Mouse (Mus musculus): Measurements from ENCODE around the gene Gpa33. TPM values are rescaled to one million over a fixed set of nuclear protein-coding genes. Genes with fewer than 3 reads are reported as not detected.
A peak's percentile ranks its signal among the peaks of the same experiment; 100 is the strongest.

Gene Gpa33
- polyA plus RNA-seq (2015; fragmentation: Nextera tagmentation; extraction: Ambion mirVana), result 0.31 and 0.44 TPM in 2 replicates

DNA sequence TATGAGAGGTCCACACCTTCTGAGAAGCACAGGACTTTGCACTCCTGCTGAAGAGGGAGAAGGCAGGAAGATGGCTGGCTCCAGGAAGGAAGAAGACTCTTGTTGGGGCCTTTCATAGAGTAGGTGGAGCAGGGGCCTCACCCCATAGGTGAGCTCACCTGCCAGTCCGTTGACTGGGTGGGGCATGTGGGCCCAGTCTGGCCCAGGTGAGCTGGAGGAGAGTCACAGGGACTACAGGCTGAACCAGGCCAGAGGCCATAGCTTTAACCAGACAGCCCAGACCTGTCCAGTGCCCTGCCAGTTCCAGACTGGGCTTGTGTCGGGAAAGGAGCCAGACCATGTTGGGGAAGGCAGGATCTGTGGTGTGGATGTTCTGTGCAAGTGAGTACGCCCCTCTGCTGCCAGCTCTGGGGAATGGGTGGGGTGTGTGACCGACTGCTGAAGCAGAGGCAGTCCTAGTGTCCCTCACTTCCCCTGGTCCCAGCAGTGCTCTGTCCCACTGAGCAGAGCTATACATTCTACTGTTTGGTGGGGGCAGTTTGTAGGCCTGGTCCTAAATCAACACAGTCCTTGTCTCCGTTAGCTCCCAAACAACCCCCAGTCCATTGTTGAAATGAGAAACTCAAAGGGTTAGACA, at the start of gene Gpa33:
Gene Gpa33, plus strand, starts transcription at position 15 of the 637 bp plus-strand sequence.
- DNase-seq (ENCODE audit: low spot score), result no peak

DNA sequence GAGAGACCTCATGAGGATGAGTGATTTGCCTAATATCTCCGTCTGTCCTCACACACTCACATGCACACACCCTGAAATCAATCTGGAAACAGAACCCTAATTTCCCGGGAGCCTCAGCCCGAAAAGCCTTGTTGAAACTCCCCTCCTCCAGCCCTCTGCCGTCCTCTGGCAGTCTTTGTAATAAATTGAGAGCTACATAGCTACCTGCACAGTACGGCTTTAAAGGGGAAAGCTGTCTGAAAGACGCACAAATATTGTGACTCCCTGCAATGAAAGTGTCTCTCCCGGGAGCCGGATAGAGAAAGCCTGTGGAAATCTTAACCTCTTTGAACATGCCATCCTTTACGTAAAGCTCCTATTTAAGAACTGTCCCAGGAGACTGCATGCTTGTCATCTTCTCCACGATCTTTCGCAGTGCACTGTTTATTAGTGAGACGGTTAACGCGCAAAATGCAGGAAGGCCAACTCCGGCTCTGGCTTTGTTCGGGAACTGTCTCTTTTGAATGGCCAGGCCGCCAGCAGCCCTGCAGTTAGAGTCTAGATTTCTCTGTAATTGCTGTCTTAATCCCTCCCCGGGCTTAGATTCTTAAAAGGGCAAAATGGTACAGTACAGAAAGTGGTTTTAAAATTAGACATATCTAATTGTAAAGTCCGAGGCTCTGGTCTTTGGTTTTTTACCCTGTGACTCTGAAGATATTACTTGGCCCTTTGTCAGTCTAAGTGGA, 41.4 kb upstream of the Gpa33 start:
- no peak for DNase-seq (ENCODE audit: low spot score)

DNA sequence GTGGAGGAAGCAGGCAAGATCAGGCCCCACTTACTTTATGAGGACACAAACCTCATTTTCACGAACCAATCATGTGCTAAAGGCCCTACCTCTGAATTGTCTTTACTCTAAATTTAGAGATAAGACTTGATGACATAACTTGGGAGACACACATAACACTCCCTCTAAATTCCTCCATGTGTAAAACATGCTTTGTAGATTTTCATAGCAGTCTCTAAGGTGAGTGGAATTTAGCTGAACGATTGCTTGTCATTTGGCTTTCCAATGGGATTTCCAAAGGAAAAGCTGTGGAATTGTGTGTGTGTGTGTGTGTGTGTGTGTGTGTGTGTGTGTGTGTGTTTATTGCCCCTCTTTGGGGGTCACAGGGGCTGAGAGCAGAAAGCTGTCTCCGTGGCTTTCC, 40.7 kb upstream of the Gpa33 start:
- no peak for DNase-seq (ENCODE audit: low spot score)

DNA sequence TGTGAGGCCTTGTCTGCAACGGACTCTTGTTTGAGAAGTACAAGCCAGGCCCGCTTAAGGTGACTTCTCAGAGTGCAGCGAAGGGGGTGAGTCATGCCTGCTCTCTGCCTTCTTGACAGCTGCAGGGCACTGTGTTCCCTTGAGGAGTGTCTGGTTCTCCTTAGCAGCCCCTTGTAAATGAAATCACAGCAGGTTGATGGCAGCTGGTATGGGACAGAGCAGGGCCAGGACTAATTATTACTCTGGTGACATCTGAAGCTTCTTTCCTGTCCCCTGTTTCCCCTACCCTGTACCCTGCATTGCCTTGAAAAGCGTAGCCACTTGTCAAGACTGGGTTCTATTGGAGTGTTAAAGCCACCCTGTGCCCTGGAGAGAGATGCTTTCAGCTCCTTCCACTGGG, 40.3 kb upstream of the Gpa33 start:
- no peak for DNase-seq (ENCODE audit: low spot score)

DNA sequence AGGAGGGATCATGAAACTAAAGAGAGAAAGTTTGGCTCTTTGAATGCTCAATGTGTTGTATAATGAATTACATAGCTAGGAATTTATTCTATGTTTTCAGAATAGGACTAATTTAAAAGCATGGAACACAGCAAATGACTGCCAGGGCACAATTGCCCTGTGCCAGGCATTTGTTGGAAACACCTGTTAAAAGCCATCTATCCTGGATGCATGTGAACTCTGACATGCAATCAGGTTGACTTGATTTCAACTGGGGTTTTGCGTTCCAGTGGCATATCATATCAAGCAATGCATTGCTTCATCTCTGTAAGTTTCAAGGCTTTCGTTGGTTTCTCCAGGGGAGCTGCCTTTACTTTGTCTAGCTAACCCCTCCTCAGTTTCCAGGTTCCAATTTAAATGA, 39.7 kb upstream of the Gpa33 start:
- DNase-seq (ENCODE audit: low spot score), result no peak

DNA sequence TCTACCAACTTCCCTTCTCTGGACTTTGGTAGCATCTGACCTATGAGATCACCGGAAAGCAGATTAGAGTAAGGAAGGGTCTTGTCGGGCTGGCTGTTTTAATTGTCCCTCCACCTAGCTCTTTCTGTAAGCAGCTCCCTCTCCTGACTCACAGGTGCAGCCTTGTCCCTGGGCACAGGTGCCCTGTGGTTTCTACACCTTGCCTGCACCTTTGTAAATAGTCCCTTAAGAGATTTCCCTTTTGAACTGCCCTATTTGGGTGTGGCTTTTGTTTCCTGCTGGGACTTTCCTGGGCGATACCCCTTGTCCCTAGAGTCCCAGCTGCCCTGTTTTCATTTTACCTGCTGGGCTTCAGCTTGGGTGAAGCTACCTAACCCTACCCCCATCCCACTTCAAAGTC, 35.6 kb upstream of the Gpa33 start:
- no peak for DNase-seq (ENCODE audit: low spot score)

DNA sequence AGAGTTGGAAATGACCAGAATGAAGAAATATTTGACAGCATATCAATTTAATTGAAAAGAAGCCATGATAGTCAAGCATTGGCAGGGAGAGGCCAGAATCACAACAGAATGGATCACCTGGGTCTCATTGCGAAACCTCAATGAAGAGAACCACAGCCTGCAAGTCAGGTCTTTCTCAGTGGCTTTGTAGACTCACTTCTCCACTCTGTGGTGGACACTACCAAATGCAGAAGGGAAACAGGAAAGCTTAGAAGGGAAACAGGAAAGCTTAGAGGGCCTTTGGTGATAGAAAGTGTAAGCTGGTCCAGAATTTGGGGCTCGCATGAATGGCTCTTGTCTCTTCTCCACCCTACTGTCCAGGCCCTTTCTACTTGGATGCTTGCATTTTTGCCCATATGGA, 31.9 kb upstream of the Gpa33 start:
- DNase-seq (ENCODE audit: low spot score), result no peak

DNA sequence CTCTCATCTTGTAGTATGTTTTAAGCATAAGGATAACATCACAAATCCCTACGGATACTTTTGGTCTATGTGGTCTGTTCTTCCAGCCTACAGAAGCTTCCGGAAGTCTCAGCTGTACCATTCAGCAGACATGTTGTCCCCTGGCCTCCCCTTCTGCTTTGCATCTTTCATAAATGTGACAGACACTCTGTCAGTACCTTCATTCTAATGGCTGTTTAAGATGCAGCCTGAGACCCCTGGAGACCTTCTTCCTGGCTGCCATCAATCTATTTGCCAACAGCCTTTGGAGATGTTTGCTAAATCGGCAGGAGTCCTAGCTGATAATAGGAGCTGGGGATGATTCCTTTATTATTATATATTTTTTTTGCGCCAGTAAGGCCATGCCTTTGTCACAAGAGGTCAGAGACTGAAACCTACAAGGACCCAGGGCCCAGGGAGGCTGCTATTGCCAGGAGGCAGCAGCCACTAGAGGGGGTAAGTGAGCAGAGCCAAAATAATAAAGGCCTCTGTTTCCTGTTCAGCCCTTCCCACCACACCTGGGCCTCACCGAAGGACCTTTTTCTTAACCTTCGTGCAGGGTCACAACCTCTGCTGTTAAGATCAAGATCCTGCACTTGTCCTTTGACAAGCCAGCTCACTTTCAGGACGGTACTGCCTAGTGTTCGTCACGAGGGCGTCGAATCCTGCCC, 27.0 kb upstream of the Gpa33 start:
- DNase-seq (ENCODE audit: low spot score), result peak; percentile 69

DNA sequence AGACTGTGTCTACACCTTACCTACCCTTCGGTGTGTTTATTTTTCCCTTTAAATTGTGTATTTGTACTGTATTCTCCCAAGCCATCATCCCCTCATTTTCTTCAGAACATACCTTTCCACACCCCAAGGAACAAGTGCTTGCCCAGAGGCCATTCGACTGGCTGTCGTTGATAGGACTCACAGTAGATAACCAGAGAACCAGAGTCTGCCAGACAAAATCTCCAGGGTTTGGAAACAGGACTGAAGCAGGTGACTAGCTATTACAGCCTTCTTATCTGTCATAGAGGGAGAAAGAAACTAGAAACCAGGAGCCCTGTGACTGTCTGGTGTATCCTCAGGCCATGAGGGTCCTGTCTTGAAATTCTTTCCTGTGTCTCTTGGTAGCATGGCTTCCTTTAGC, 25.2 kb upstream of the Gpa33 start:
- no peak for DNase-seq (ENCODE audit: low spot score)

DNA sequence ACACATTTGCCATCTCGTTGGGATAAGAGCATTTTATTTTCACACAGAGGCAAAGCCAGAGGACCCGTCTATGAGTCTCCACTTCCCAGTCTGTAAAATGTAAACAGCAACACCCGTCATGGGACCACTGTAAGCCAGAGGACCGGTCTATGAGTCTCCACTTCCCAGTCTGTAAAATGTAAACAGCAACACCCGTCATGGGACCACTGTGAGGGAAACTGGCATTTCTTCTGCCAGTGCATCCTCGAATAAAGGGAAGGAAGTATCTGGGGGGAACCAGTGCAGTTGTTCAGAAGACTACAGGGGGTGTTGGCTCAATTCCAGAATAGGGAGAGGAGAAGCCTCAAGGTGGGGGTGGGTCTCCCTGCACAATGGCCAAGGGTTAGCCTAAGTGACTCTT, 24.6 kb upstream of the Gpa33 start:
- DNase-seq (ENCODE audit: low spot score), result no peak

DNA sequence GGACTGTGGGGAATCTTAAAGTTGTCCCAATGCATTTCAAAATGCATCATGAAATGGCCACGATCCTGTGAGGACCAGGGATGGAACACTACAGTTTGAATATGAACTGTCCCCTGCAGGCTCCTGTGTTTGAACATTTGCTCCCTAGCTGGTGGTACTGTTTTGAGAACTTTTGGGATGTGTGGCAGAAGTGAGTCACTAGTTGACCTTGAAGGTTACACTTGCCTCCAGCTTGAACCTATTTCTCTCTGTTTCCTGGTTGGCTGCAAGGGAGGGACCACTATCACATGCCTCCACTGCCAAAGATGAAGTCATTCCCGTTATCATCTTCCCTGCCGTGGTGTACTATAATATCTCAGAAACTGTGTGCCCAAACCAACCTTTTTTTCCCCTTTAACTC, 15.1 kb upstream of the Gpa33 start:
- no peak for DNase-seq (ENCODE audit: low spot score)

DNA sequence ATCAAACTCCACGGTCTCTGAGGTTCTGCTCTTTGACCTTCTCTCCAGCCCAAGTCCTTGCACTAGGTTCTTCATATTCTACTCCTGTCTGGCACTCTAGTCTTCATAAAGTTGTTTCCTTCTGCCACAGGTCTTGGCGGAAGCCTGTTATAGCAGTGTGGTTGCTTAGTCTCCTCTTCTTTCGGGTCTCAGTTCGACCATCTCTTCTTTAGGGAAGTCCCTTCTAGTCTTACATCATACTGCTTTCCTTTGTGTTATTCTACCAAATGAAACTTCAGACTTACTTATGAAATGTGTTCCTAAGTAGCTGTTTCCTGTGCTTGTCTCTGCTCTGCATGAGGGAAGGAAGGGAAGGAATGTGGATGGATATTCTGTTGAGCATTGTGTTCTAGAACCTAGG, 14.3 kb upstream of the Gpa33 start:
- no peak for DNase-seq (ENCODE audit: low spot score)

DNA sequence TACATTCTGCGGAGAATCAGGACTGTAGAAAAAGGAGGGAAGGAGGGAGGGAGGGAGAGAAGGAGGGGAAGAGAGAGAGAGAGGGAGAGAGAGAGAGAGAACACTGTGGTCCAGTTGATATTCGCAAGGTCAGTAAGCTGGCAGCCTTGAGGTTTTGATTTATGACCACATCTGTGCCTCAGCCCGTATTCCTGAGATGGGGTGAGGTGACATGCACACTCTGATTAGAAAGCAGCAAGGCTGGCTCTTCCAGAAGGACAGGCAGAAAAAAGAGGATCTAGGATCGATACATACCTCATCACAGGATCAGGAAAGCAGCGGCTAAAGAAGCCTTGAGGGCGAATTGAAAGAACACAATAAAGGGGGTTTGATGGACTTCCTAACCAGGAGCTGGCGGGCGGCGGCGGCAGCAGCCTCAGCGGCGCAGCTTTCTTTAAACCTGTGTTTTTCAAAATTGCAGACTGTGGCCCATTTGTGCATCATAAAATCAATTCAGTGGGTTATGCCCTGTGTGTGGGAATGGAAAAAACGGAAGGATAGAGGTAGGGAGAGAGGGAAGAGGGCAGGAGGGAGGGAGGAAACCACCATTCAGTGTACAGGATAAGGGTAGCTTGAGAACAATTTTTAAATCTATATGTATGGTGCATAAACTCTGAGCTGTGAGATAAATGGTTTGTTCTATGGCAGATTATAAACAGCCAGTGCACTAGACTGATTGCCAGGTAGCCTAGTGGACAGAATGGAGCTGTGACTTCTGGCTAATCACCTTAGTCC, 12.0 kb upstream of the Gpa33 start:
- no peak for DNase-seq (ENCODE audit: low spot score)

DNA sequence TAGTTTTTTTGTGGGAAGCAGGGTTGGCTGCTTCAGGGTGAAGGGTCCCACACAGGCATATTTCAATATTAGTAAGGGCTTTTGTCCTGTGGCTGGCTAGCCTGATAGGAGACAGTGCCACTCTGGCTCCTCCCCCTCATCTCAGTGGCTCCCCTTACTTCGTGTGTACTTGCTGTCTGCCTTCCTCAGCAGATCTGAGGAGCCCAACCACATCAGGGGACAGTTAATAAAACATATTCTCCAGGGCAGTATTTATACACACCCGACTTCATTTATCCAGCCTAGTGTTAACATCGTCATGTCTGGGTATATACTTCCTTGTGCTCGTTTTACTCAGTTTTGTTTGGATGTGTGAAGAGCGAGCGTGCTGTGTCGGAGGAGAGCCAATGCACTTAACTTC, 7.9 kb upstream of the Gpa33 start:
- DNase-seq (ENCODE audit: low spot score), result no peak

DNA sequence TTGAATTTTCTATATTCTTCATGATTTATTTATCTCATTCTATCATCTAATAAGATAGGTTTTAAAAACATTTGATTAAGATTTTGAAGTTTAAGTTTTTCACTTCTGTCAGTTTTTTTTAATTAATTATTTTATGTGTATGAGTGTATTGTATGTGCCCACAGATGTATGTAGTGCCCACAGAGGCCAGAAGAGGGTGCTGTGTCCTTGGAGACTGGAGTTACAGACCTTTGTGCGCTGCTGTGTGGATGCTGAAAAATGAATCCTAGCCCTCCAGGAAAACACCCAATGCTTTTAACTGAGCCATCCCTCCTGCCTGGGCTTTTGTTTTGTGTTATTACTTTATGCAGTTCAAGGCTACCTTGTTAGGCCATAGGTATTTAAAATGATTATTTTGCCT, 7.0 kb upstream of the Gpa33 start:
- no peak for DNase-seq (ENCODE audit: low spot score)

DNA sequence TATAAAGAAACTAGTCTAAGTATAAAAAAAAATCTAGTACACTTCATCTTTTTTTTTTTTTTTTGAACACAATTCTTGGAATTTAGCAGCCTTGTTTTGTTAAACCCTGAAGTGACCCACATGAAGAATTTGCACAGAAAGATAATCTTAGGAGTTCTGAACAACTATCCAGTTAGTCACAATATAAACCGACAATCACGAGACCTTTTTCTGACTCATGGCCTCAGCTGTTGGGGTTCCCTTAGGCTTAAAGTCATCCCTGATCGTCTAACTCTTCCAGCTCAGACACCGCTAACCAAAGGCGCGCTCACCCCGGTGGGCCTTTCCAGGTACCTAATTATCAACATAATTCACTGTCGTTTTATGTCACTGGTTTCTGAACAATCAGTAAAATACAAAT, 6.3 kb upstream of the Gpa33 start:
- no peak for DNase-seq (ENCODE audit: low spot score)

DNA sequence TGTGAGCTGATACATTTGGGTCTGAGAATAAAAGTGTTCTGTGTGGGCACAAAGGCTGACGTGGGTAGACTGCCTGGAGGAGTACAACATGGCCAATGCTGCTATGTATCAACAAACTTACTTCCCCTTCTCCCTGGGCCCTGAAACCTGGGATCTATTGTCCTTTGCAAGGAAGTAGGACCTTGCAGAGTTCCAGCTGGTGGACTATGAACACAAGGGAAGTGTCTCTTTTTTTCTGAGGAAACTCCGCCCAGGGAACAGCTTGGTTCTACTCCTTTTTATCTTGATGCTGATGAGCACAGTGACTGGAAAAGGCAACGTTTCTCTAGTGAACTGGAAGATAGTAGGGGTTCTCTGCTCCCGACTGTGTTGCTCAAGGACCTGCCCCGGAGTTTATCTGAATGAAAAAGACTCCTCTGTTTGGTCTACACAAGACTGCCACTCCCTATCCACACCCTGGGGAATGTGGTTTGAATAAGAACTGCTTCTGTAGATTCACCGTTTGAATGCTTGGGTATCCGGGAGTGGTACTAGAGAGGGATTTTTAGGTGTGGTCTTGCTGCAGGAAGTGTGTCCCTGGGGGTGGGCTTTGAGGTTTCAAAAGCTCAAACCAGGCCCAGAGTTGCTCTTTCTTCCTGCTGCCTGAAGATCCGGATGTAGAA, 5.0 kb upstream of the Gpa33 start:
- no peak for DNase-seq (ENCODE audit: low spot score)

DNA sequence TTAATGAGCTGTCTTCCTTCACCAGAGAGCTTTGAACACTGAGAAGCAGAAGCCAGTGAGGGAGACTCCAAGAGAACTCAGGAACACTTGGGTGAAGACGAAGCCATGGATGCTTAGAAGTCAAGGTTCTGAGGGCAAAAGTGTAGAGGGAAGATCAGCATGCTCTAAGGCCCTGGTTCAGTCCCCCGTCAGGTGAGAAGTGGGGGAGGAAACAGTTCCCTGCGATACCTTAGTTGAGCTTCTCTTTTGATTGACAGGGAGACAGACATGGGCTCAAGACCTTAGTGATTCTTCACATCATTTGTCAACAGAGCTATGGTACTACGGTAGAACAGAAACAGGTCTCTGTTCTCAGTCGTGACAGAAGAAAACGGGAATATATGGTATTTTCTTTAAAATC, 3.7 kb upstream of the Gpa33 start:
- no peak for DNase-seq (ENCODE audit: low spot score)

DNA sequence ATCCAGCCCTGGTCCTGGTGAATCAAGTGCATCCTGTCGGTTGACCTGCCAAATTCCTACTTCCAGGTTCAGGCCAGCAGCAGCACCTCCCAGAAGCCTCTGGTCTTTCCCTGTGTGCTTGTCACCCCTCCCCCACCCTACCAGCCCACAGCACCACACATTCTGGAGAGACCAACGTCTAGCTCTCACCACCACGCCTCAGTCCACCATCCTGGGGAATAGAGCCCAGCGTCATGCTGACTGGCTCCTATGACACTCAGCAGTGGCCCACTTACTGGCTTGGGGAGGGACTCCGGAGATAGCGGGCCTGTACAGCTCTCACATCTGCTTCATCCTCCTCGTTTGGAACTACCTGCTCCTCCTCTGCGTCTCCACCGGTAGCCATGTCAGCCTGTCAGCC, 3.2 kb upstream of the Gpa33 start:
- no peak for DNase-seq (ENCODE audit: low spot score)

DNA sequence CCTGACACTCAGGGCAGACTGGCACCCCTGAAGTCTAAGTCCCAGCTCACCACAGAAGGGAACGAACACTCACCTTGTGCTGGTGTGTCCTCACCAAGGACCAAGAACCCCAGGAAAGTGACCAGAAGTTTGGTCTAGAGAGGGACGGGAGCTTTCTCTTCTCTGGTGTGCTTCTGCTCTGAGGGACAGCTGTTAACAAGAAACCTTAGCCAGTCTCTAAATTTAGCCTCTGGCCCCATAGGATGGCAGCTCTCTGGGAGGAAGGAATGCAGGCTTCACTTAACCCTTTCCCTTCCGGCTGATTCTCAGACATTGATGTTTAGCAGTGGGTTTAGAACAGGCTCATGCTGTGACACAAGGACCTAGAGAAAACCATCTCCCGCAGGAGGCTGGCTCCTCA, 2.3 kb upstream of the Gpa33 start, which contains the start of gene Dusp27:
Gene Dusp27, minus strand, starts transcription at position 204 of the 400 bp plus-strand sequence.
- no peak for DNase-seq (ENCODE audit: low spot score)

DNA sequence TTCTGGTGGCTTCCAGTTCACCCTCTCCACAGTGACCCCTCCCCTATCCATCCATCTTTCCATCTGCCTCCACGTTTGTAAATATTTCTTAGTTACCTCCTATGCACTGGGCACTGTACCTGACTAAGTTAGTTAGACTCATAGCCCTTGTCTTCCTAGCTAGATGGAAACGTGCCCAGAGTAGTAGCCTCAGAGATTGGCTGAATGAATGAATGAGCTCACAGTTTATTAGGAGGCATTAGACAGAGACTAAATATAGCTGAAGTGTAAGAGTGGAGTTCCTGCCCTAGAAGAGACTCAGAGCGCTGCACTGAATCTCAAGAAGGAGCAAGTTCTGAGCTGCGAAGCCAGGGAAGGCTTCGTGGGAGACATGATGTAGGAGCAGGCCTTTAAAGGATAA, 1.5 kb upstream of the Gpa33 start:
- no peak for DNase-seq (ENCODE audit: low spot score)

All from thymus, postnatal 0 days (tissue).